Comparison of ENCODE assay signal across 13 mouse cellular contexts in the genomic region with DNA sequence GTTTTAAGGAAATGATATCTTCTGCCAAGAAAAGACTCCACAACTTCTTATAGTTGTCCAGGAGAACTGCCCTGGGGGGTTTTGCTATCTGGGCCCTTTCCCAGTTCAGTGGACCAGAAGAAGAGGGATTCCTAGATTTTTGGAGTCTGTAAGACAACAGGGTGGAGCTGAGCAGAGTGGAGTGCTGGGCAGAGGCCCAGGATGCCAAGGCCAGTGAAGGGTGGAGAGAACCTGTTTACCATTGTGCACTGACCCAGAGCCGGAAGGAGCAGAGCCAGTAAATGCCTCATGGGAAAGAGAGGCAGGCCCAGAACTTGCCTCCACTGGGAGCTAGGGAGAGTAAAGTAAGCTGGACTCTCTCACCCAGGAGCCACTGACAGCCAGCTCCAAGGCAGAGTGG. TPM values are rescaled to one million over a fixed set of nuclear protein-coding genes. Genes with fewer than 3 reads are reported as not detected.
DNase-seq lines count a peak whose midpoint lies in the region; ATAC-seq and TF ChIP-seq lines count a peak whose summit lies in the region.
"Had no signal": no experiment of that assay in that cellular context is flagged by ENCODE, and none has a peak within 500 bp of the region (broad histone marks: within the 10 kb centered on the region; RNA-seq: fewer than 3 reads in every experiment).

No protein-coding gene starts in this region.

- H3K36me3 ChIP-seq in kidney, postnatal 0 days (ENCODE audit: insufficient read depth, low read length), result no peaks in the 10 kb centered on the region
- H3K36me3 ChIP-seq: liver, embryonic 13.5 days; neural tube, embryonic 12.5 days had no signal

- no peaks in the 10 kb centered on the region for H3K9me3 ChIP-seq in kidney, postnatal 0 days (replicated peaks; ENCODE audit: low read length)
- H3K9me3 ChIP-seq: liver, embryonic 13.5 days; neural tube, embryonic 12.5 days had no signal

- peak overlapping the region; percentile 86 for H3K27ac ChIP-seq in kidney, postnatal 0 days
- H3K27ac ChIP-seq: liver, embryonic 13.5 days; neural tube, embryonic 12.5 days had no signal

- H3K9ac ChIP-seq in kidney, postnatal 0 days (ENCODE audit: low read depth, low read length), result no peak overlapping the region
- H3K9ac ChIP-seq: liver, embryonic 13.5 days; neural tube, embryonic 12.5 days had no signal

- no peak overlapping the region for H3K4me3 ChIP-seq in kidney, postnatal 0 days (replicated peaks; ENCODE audit: low read depth, low read length)
- H3K4me3 ChIP-seq: liver, embryonic 13.5 days; neural tube, embryonic 12.5 days had no signal

- H3K4me1 ChIP-seq in kidney, postnatal 0 days (replicated peaks; ENCODE audit: insufficient read depth, low read length), result peaks cover 11% of the 10 kb centered on the region
- H3K4me1 ChIP-seq: neural tube, embryonic 12.5 days had no signal

- no peak for TF ChIP-seq CTCF in kidney, postnatal 0 days (IDR thresholded peaks at IDR 0.05; ENCODE audit: low read depth)

- H3K27me3 ChIP-seq in kidney, postnatal 0 days (ENCODE audit: insufficient read depth, low read length), result no peaks in the 10 kb centered on the region
- H3K27me3 ChIP-seq: liver, embryonic 13.5 days; neural tube, embryonic 12.5 days had no signal

- no peak overlapping the region for H3K4me2 ChIP-seq in kidney, postnatal 0 days (ENCODE audit: low read length)
- H3K4me2 ChIP-seq: liver, embryonic 13.5 days; midbrain, embryonic 11.5 days; neural tube, embryonic 12.5 days had no signal

- peak; percentile 55 for DNase-seq in adrenal gland, postnatal 14 days
- DNase-seq in adrenal gland, adult 18-20 months (ENCODE audit: low spot score in 2 of 2), result no peak
- DNase-seq in ovary, postnatal 36 days (ENCODE audit: low spot score), result peak; percentile 68
- DNase-seq in ovary, postnatal 14 days (ENCODE audit: low spot score), result no peak
- peak; percentile 76 for DNase-seq in kidney, postnatal 0 days (ENCODE audit: low spot score)
- DNase-seq in testis, postnatal 14 days (ENCODE audit: low spot score), result peak; percentile 51
- no peak for DNase-seq in thymus, postnatal 0 days (ENCODE audit: low spot score)
- DNase-seq in layer of hippocampus, adult 8-10 months (ENCODE audit: low spot score in 2 of 2), result no peak
- DNase-seq: heart, postnatal 36 days; liver, embryonic 13.5 days; thymus, postnatal 14 days had no signal

- 47% methylated on average over 1 of the region's 1 CpGs for WGBS in kidney, postnatal 0 days

- peak; percentile 89 for ATAC-seq in kidney, postnatal 0 days (replicated peaks; ENCODE audit: low FRiP score, low read depth)

RNA-seq across cellular contexts. Expression of a gene that starts 11.1 kb away (rescaled TPM):
- total RNA-seq in adrenal gland, postnatal 14 days (2021), result 15.6 and 18.2 TPM in 2 replicates
- 10 to 100 TPM; 14.8 to 23.3 TPM for total RNA-seq in adrenal gland, adult 18-20 months (2021)
- polyA plus RNA-seq in kidney, postnatal 0 days (2015; fragmentation: Nextera tagmentation; extraction: Ambion mirVana), result 40.6 and 41.1 TPM in 2 replicates
- polyA plus RNA-seq in thymus, postnatal 0 days (2015; fragmentation: Nextera tagmentation; extraction: Ambion mirVana), result 50.1 and 58.2 TPM in 2 replicates
- total RNA-seq in layer of hippocampus, adult 8-10 months (2022), result 10 to 100 TPM; 26.7 to 31.7 (median 28.8) TPM

RNA-seq across cellular contexts. Expression of a gene that starts 20.3 kb away (rescaled TPM):
- total RNA-seq in adrenal gland, postnatal 14 days (2021), result 6.1 and 8.5 TPM in 2 replicates
- 1 to 10 TPM; 3.0 to 5.1 TPM for total RNA-seq in adrenal gland, adult 18-20 months (2021)
- polyA plus RNA-seq in kidney, postnatal 0 days (2015; fragmentation: Nextera tagmentation; extraction: Ambion mirVana), result 6.5 and 6.7 TPM in 2 replicates
- 37.9 and 45.8 TPM in 2 replicates for polyA plus RNA-seq in thymus, postnatal 0 days (2015; fragmentation: Nextera tagmentation; extraction: Ambion mirVana)
- 1 to 10 TPM; 3.1 to 5.8 (median 4.9) TPM for total RNA-seq in layer of hippocampus, adult 8-10 months (2022)

RNA-seq across cellular contexts. Expression of a gene that starts 37.5 kb away (rescaled TPM):
- total RNA-seq in adrenal gland, postnatal 14 days (2021), result 43.7 and 49.8 TPM in 2 replicates
- 10 to 100 TPM; 50.3 to 59.9 TPM for total RNA-seq in adrenal gland, adult 18-20 months (2021)
- polyA plus RNA-seq in kidney, postnatal 0 days (2015; fragmentation: Nextera tagmentation; extraction: Ambion mirVana), result 31.2 and 31.3 TPM in 2 replicates
- 35.4 and 42.0 TPM in 2 replicates for polyA plus RNA-seq in thymus, postnatal 0 days (2015; fragmentation: Nextera tagmentation; extraction: Ambion mirVana)
- 10 to 100 TPM; 57.6 to 66.7 (median 63.6) TPM for total RNA-seq in layer of hippocampus, adult 8-10 months (2022)

RNA-seq across cellular contexts. Expression of a gene that starts 37.6 kb away (rescaled TPM):
- 8.7 and 11.5 TPM in 2 replicates for total RNA-seq in adrenal gland, postnatal 14 days (2021)
- 10 to 100 TPM; 10.8 to 12.5 TPM for total RNA-seq in adrenal gland, adult 18-20 months (2021)
- 5.9 and 6.0 TPM in 2 replicates for polyA plus RNA-seq in kidney, postnatal 0 days (2015; fragmentation: Nextera tagmentation; extraction: Ambion mirVana)
- polyA plus RNA-seq in thymus, postnatal 0 days (2015; fragmentation: Nextera tagmentation; extraction: Ambion mirVana), result 2.0 and 2.2 TPM in 2 replicates
- 10 to 100 TPM; 13.8 to 18.5 (median 15.4) TPM for total RNA-seq in layer of hippocampus, adult 8-10 months (2022)

RNA-seq across cellular contexts. Expression of a gene that starts 38.5 kb away (rescaled TPM):
- 0.41 TPM in 1 of 2 replicates, not detected in the other for total RNA-seq in adrenal gland, postnatal 14 days (2021)
- total RNA-seq in adrenal gland, adult 18-20 months (2021), result under 1 TPM in 1 of 2 experiments, not detected in 1; 0.16 TPM
- polyA plus RNA-seq in kidney, postnatal 0 days (2015; fragmentation: Nextera tagmentation; extraction: Ambion mirVana), result 0.09 and 0.11 TPM in 2 replicates
- polyA plus RNA-seq in thymus, postnatal 0 days (2015; fragmentation: Nextera tagmentation; extraction: Ambion mirVana), result 2.1 and 2.6 TPM in 2 replicates
- under 1 TPM in 2 of 4 experiments, not detected in 2; 0.65 to 0.93 TPM for total RNA-seq in layer of hippocampus, adult 8-10 months (2022)
- total RNA-seq: heart, postnatal 36 days had no signal
- polyA plus RNA-seq: midbrain, embryonic 11.5 days; neural tube, embryonic 12.5 days had no signal

Comparison
In these comparisons a context has a peak if more than half of its experiments do, and no peak if none do; other contexts are left out.
1. DNase-seq: peak in adrenal gland, postnatal 14 days (single experiment), ovary, postnatal 36 days (single experiment), kidney, postnatal 0 days (single experiment) and testis, postnatal 14 days (single experiment); none in adrenal gland, adult 18-20 months (0 of 2), ovary, postnatal 14 days (single experiment), thymus, postnatal 0 days (single experiment) and layer of hippocampus, adult 8-10 months (0 of 2).